Mouse (Mus musculus): ENCODE measurements at regions not wholly inside any gene's neighbourhood (a gene's known extent, or its start where the extent isn't known, plus 50 kb on each side); places are given as distances from the start of the nearest gene placed in this dataset.

DNA sequence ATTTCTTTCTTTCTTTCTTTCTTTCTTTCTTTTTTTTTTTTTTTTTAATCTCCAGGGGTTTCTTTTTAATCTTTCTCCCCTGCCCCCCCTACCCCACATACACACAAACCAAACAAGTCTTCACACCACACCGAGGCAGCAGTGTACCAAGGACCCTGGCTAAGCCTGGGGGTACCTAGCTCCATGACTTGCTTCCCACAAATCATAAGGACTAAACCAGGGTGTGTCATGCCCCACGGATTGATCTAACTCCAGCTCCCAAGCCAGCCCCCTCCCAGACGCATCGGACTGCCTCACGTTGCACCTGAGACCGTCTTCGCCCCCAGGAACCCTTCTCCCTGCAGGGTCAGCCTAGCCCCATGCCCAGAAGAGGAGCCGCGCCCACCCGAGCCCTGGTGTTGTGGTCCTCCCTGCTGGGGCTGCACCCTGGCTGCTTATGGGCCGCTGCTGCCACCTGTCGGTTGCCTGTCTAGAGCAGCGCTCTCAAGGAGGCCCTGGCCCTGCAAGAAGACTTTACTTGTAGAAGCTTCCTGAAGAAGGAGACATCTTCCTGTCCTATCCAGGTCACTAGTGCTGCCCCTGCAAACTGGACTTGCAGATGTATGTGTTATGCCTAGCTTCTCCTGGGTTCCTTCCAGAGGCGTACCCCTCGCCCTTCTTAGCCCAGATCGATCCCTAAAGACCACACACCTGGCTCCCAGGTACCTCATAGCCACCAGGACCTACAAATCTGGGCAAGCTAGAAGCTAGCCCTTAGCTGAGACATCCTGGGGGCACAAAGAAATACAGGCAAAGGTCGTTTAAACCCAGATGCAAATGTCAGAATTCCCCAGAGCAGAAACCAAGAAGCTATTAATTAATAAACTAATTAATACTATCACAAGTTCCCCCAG lies 56.2 kb upstream of the Plet1 start:
- TF ChIP-seq POLR2A (IDR thresholded peaks at IDR 0.05; ENCODE audit: insufficient read depth, low read depth, low read length) (no peak), CTCF (IDR thresholded peaks at IDR 0.05; ENCODE audit: insufficient read depth, low read depth, low read length) (peak; percentile 99)
